ENCODE assay signal across 9 mouse cellular contexts in genomic region chr3:144586731-144587130, GRCm38 (mm10). TPM values are rescaled to one million over a fixed set of nuclear protein-coding genes. Genes with fewer than 3 reads are reported as not detected.
A peak's percentile ranks its signal among the peaks of the same experiment; 100 is the strongest.
DNase-seq lines count a peak whose midpoint lies in the region; ATAC-seq and TF ChIP-seq lines count a peak whose summit lies in the region.
"Had no signal": no experiment of that assay in that cellular context is flagged by ENCODE, and none has a peak within 500 bp of the region (broad histone marks: within the 10 kb centered on the region; RNA-seq: fewer than 3 reads in every experiment).

No protein-coding gene starts in this region.

- peaks cover 15% of the 10 kb centered on the region for H3K4me1 ChIP-seq in kidney, adult 2 months (ENCODE audit: control insufficient read depth, insufficient read depth, low read length)
- H3K4me1 ChIP-seq in brown adipose tissue, adult 24 weeks (ENCODE audit: control insufficient read depth, insufficient read depth, insufficient read length, low read length), result no peaks in the 10 kb centered on the region; the same call in 1 of the 2 replicates
- peaks cover 11% of the 10 kb centered on the region; the same call in 1 of the 2 replicates for H3K4me1 ChIP-seq in limb, embryonic 14.5 days (ENCODE audit: control insufficient read depth, insufficient read depth, low read length)
- H3K4me1 ChIP-seq in midbrain, embryonic 15.5 days, result no peaks in the 10 kb centered on the region

- no peak overlapping the region for H3K9ac ChIP-seq in limb, embryonic 14.5 days (ENCODE audit: low read depth, low read length, severe bottlenecking)
- H3K9ac ChIP-seq in midbrain, embryonic 15.5 days, result no peak overlapping the region
- H3K9ac ChIP-seq: forebrain, embryonic 12.5 days had no signal

- peak; percentile 27 for DNase-seq in kidney, adult 2 months
- no peak for DNase-seq in kidney, adult 8-10 months
- peak; percentile 40 for DNase-seq in Muller cell, postnatal 12 days (ENCODE audit: inconsistent ontology term)
- no peak for DNase-seq in limb, embryonic 14.5 days (ENCODE audit: low spot score)
- DNase-seq: left cerebral cortex, postnatal 4 days had no signal

- peak overlapping the region; percentile 48; the same call in 1 of the 2 replicates for H3K27ac ChIP-seq in kidney, adult 2 months (ENCODE audit: insufficient read depth, low read depth, low read length)
- peak overlapping the region; percentile 21; the same call in 1 of the 2 replicates for H3K27ac ChIP-seq in brown adipose tissue, adult 24 weeks (replicated peaks; ENCODE audit: low read depth, low read length)
- peak overlapping the region; percentile 54 for H3K27ac ChIP-seq in limb, embryonic 14.5 days (replicated peaks; ENCODE audit: low read depth, low read length)
- H3K27ac ChIP-seq in midbrain, embryonic 15.5 days, result no peak overlapping the region
- H3K27ac ChIP-seq: forebrain, embryonic 12.5 days had no signal

- no peak for TF ChIP-seq POLR2A in kidney, adult 2 months (IDR thresholded peaks at IDR 0.05; ENCODE audit: low read depth, low read length)
- no peak for TF ChIP-seq POLR2A in limb, embryonic 14.5 days (IDR thresholded peaks at IDR 0.05; ENCODE audit: borderline replicate concordance, extremely low read depth, insufficient read depth, insufficient read length)

- H3K27me3 ChIP-seq in kidney, adult 2 months (replicated peaks; ENCODE audit: control insufficient read depth, insufficient read depth, low read length), result no peaks in the 10 kb centered on the region
- H3K27me3 ChIP-seq in limb, embryonic 14.5 days (ENCODE audit: control insufficient read depth, insufficient read depth, low read length), result no peaks in the 10 kb centered on the region
- H3K27me3 ChIP-seq in midbrain, embryonic 15.5 days (replicated peaks), result no peaks in the 10 kb centered on the region
- H3K27me3 ChIP-seq: forebrain, embryonic 12.5 days had no signal

- no peak for ATAC-seq in limb, embryonic 14.5 days (ENCODE audit: low FRiP score, low read depth)
- no peak for ATAC-seq in granulocyte monocyte progenitor cell, adult 5-6 weeks (replicated peaks; ENCODE audit: poor library complexity, severe bottlenecking)
- no peak for ATAC-seq in midbrain, embryonic 15.5 days (replicated peaks)

- TF ChIP-seq CTCF in kidney, adult 2 months (conservative IDR thresholded peaks at IDR 0.05; ENCODE audit: insufficient read depth, insufficient read length, low read depth, low read length), result no peak

- H3K4me2 ChIP-seq in limb, embryonic 14.5 days (replicated peaks; ENCODE audit: low read depth, low read length, severe bottlenecking), result no peak overlapping the region
- H3K4me2 ChIP-seq in midbrain, embryonic 15.5 days, result no peak overlapping the region
- H3K4me2 ChIP-seq: forebrain, embryonic 12.5 days had no signal

- WGBS in kidney, adult 2 months, result 44% methylated on average over 7 of the region's 7 CpGs
- WGBS in limb, embryonic 14.5 days, result 84% methylated on average over 7 of the region's 7 CpGs
- WGBS in midbrain, embryonic 15.5 days, result 88% methylated on average over 7 of the region's 7 CpGs

- no peak overlapping the region for H3K4me3 ChIP-seq in kidney, adult 2 months (ENCODE audit: insufficient read depth, low read depth, low read length)
- H3K4me3 ChIP-seq in brown adipose tissue, adult 24 weeks (ENCODE audit: insufficient read depth, low read depth, low read length), result no peak overlapping the region
- H3K4me3 ChIP-seq in limb, embryonic 14.5 days (replicated peaks; ENCODE audit: low read length), result no peak overlapping the region
- H3K4me3 ChIP-seq in midbrain, embryonic 15.5 days, result no peak overlapping the region
- H3K4me3 ChIP-seq: forebrain, embryonic 12.5 days had no signal

- no peaks in the 10 kb centered on the region for H3K9me3 ChIP-seq in limb, embryonic 14.5 days (ENCODE audit: control insufficient read depth, low read length)
- no peaks in the 10 kb centered on the region for H3K9me3 ChIP-seq in midbrain, embryonic 15.5 days
- H3K9me3 ChIP-seq: forebrain, embryonic 12.5 days had no signal

- 0 out of 2 replicates have a peak, but pooled peaks cover 4% of the 10 kb centered on the region for H3K36me3 ChIP-seq in kidney, adult 2 months (ENCODE audit: control insufficient read depth, insufficient read depth, low read length)
- H3K36me3 ChIP-seq in limb, embryonic 14.5 days (ENCODE audit: control insufficient read depth, insufficient read depth, low read length), result peaks cover 44% of the 10 kb centered on the region
- H3K36me3 ChIP-seq in midbrain, embryonic 15.5 days (replicated peaks), result peaks cover 4% of the 10 kb centered on the region; the same call in 1 of the 2 replicates

RNA-seq across cellular contexts. Expression of gene Selenof, which starts 16.6 kb away (rescaled TPM):
- 215 and 275 TPM in 2 replicates for polyA plus RNA-seq in kidney, adult 2 months (2012; rRNA removed)
- 496 and 573 TPM in 2 replicates for polyA plus RNA-seq in brown adipose tissue, adult 24 weeks (2012; ENCODE audit: insufficient read depth, insufficient read length, missing spikeins)
- polyA plus RNA-seq in limb, embryonic 14.5 days (2012; rRNA removed), result 354 and 424 TPM in 2 replicates
- 532 and 555 TPM in 2 replicates for polyA plus RNA-seq in limb, embryonic 14.5 days (2014; fragmentation: Nextera tagmentation; extraction: Ambion mirVana)
- 330 and 358 TPM in 2 replicates for total RNA-seq in granulocyte monocyte progenitor cell, adult 5-6 weeks (2014; fragmentation: Nextera tagmentation)
- 781 and 898 TPM in 2 replicates for total RNA-seq in granulocyte monocyte progenitor cell, adult 5-6 weeks (2017)
- polyA plus RNA-seq in midbrain, embryonic 15.5 days (2015; fragmentation: Nextera tagmentation; extraction: Ambion mirVana), result 501 and 507 TPM in 2 replicates

RNA-seq across cellular contexts. Expression of gene Hs2st1, which starts 16.8 kb away (rescaled TPM):
- 4.9 and 5.2 TPM in 2 replicates for polyA plus RNA-seq in kidney, adult 2 months (2012; rRNA removed)
- polyA plus RNA-seq in brown adipose tissue, adult 24 weeks (2012; ENCODE audit: insufficient read depth, insufficient read length, missing spikeins), result 4.5 and 7.7 TPM in 2 replicates
- 20.2 and 20.6 TPM in 2 replicates for polyA plus RNA-seq in limb, embryonic 14.5 days (2012; rRNA removed)
- 15.8 and 17.9 TPM in 2 replicates for polyA plus RNA-seq in limb, embryonic 14.5 days (2014; fragmentation: Nextera tagmentation; extraction: Ambion mirVana)
- total RNA-seq in granulocyte monocyte progenitor cell, adult 5-6 weeks (2014; fragmentation: Nextera tagmentation), result 11.1 and 13.0 TPM in 2 replicates
- total RNA-seq in granulocyte monocyte progenitor cell, adult 5-6 weeks (2017), result 12.3 and 13.7 TPM in 2 replicates
- polyA plus RNA-seq in midbrain, embryonic 15.5 days (2015; fragmentation: Nextera tagmentation; extraction: Ambion mirVana), result 15.6 and 17.1 TPM in 2 replicates

Comparison
In these comparisons a context has a peak if more than half of its experiments do, and no peak if none do; other contexts are left out.
1. DNase-seq: peak in kidney, adult 2 months (single experiment) and Muller cell, postnatal 12 days (single experiment); none in kidney, adult 8-10 months (0 of 2) and limb, embryonic 14.5 days (single experiment).